Mouse (Mus musculus): ENCODE measurements around the gene Ybx1.

GRCm38 (mm10) chr4:119239181-119239682 is 55.2 kb downstream of the Ybx1 start:
- TF ChIP-seq CTCF (IDR thresholded peaks at IDR 0.05; ENCODE audit: insufficient read depth, low read length) (peak; percentile 45; the same call in 1 of the 2 replicates), POLR2A (IDR thresholded peaks at IDR 0.05; ENCODE audit: borderline replicate concordance, extremely low read depth, low read depth, low read length) (no peak)

Measured in lung, adult 2 months (tissue).